Mouse (Mus musculus): ENCODE data around the gene Qrsl1.
"Not testable (repeated sequence)": the region's sequence is repeated elsewhere in the genome, so short reads cannot be mapped to it uniquely, and the experiment has no call there.

Gene Qrsl1

DNA sequence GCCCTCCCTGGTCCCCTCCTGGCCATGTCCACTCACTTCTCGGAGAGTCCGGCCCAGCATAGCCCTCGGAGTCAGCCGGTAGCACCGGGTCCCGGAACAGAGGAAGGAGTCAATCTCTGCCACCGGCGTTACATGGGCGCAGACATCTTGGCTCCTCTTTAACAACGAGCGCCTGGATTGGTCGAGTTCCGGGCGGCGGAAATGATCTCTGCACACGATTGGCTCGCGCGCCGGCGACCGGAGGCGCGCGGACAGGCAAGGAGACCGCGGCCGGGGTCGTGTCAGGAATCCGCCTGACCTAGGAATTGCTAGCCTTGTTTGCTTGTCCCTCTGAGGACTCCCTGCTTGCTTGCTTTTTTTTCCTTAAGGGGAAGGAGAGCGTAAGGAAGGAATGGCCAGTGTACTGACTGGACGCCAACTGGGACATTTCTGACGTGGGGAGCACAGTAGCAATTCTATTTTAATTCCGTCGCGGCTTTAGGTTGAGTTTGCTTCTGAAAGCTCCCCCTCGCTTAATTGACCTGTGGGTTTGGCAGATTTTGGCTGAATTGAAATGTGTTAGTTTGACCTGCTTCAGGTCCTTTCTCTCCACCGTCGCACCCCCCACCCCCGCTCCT is at the start of gene Qrsl1, which contains the start of gene Rtn4ip1:
Qrsl1 (minus strand) TSS at position 168 of the 617 bp plus-strand sequence.
Rtn4ip1 (plus strand) TSS at position 230 of the 617 bp plus-strand sequence.
- DNase-seq (ENCODE audit: low read depth, low spot score) = peak; percentile 93

DNA sequence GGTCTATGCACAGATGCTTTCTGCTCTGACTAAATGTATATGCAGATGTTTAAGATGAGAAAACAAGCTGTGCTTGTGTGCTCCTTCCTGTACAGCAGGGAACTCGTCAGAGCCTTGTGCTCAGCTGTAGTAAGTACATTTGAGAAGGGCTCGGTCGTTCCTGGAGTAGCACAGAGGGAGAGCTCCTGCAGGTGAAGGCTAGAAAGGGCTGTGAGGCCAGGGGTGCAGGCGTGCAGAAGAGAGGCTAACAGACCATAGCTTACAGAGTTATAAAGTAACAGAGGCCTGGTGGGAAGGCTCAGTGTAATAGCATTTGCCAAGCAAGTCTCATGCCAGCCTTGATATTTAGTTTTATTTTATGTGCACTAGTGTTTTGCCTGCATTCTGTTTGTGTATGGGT is 43.9 kb upstream of the Qrsl1 start:
- no peak for DNase-seq (ENCODE audit: low read depth, low spot score)

DNA sequence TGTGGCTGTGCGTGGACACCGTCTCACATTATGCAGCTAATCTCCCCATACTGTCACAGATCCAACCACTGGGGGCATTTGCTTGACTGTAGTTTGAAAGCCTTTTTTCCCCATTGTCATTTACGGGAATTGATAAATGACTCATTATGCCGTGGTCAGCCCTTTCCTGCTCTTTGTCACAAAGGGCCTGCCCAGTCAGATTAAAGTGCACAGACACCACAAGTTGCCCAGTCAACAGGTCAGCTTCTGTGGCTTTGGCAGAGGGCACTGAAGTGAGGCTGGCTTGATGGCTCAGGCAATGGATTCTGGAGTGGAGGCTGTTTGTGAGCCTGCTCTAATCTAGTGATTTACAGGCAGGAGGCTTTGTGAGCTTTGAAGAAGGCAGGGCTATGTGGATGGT is 42.2 kb upstream of the Qrsl1 start:
- DNase-seq (ENCODE audit: low read depth, low spot score) = peak; percentile 51

DNA sequence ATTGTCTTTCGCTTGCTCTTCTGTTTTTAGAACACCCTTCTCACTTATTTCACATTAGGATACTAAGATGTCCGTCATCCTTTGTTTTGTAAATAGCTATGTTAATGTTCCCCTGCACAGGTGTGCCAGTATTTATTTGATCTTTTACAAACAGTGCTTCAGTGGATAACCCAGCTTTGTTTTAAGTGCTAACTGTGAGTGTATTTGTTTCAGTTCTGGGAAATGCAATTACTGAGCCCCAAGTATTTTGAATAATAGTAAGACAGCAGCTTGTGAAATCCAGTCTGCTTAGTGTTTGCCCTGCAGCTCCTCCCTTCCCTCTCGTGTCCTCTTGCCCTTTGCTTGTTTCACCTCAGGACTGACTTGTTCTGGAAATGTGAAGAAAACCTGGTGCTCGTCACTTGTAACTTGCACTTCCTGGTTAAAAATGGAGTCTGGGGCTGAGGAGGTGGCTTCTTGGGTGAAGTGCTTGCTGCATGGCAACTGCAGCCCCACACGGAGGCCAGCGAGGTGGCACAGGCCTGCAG is 37.7 kb upstream of the Qrsl1 start:
- no peak for DNase-seq (ENCODE audit: low read depth, low spot score)

DNA sequence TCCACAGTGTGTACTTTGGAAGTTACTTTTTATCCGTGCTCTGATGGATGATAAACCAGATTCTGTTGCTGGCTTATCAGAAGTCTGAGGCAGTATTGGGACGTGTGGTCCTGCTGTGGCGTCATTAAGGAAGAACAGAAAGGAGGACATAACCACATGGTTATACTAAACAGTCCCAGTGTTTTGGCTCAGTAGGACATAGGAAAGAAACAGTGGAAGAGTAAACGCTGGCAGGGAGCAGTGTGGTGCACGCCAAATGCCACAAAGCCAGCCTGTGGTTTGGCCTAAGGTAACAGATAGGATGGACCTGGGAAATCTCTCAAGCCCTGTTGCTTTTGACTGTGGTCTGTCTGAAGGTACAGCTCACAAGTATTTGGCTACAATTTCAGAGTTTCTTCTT is 27.1 kb upstream of the Qrsl1 start:
- DNase-seq (ENCODE audit: low read depth, low spot score) = no peak

DNA sequence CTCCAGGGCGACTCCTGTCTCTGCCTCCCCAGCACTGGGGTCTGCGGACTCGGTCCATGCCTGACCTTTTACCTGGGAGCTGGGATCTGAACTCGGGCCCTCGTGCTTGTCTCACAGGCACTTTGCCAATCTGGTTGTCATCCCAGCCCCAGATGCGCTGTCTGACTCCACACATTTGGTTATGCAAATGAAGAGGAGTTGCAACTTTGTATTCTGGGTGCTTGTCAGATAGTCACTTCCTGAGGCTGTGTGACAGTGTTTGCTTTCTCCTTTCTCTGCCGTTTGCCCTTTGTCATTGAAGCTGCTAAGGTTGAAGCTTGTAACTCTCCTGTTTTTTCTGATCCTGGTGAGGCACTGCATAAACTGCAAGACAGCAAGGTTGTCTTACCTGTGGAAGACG is 26.2 kb upstream of the Qrsl1 start:
- no peak for DNase-seq (ENCODE audit: low read depth, low spot score)

DNA sequence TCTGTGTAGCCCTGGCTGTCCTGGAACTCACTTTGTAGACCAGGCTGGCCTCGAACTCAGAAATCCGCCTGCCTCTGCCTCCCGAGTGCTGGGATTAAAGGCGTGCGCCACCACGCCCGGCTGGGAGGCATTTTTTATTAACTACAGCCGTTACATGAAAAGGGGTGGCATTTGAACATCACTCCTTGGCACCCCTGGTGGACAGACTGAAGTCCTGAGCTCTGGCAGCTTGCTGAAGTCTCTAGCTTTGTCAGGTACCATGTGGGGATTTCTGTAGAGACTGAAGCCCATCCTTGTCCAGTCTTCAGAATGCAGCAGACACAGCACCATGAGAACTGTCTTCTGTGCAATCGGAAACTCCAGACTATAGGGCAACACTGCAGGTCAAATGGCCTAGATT is 24.2 kb upstream of the Qrsl1 start:
- DNase-seq (ENCODE audit: low read depth, low spot score) = not testable (repeated sequence)

DNA sequence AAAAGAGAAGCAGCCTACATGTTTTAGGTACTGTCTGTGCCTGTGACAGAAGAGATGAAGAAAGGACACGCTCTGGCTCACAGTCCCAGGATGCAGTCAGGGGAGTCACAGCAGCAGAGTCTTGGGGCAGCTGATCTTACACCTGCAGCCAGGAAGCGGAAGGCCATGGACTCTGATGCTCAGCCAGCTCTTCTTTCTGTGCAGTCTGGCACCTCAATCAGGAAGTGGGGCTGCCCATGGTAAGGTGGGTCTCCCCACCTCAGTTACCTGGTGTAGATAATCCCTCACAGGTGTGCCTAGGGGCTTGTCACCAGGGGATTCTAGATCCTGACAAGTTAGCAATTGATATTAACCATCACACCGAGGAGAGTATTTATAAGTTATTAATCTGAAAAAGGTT is 21.6 kb upstream of the Qrsl1 start:
- DNase-seq (ENCODE audit: low read depth, low spot score) = no peak

DNA sequence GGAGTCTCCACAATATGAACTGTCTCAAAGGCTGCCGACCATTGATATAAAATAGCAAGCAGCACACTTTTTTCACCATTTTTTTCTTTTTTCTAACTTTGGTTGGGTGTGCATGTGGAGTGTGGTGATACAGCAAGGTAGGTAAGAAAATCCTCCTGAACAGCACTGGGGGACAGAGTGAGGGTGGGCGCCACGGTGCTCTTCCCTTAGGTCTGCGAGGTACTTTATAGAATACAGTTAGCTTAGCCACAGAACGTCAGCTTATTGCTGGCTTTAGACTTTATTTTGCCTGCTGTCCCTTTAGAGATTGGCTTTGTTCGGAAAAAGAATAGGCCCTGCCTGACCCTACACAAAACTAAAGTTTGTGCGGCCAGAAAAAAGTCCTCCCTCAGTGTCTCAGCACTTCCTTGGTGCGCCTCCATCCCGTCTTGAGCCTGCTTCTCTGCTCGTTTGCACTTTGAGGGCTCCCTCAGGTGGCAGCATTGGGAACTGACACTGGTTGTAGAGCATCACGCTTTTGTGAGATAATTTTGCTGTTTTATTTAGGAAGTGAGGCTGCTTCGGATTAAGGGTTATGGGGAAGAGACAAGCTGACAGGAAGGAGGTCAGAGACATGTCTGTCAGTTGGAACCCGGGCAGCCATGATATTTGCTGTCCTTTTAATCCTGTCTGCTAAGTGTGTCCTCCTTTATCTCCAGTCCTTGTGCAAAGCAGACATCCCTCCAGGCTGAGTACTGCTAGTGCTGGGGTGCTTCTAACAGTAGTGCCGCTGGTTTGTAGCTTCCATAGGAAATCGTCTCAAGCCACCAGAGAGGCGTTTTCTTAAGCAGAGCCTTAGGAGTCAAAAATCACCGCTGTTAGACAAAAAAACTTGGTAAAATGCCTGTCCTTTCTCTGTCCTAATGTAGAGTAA is 17.4 kb upstream of the Qrsl1 start:
- peak; percentile 76 for DNase-seq (ENCODE audit: low read depth, low spot score)

DNA sequence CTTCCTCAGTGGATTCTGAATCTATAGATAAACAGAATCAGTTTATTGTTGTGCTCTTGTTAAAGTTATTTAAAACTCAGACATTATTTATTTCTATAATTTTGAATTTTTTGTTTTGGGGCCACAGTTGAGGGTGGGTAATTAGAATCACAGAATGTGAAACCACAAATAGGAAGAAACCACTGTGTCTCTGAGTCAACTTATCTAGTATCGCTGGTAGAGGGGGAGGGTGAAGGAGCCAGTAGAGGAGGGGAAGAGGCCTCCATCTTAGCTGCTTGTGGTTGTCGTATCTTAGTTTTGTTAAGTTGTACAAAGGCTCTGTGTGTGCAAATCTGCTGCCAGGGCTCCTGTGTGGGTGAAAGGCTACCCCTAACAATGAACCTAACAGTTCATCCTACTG is 15.2 kb upstream of the Qrsl1 start:
- DNase-seq (ENCODE audit: low read depth, low spot score) = no peak

DNA sequence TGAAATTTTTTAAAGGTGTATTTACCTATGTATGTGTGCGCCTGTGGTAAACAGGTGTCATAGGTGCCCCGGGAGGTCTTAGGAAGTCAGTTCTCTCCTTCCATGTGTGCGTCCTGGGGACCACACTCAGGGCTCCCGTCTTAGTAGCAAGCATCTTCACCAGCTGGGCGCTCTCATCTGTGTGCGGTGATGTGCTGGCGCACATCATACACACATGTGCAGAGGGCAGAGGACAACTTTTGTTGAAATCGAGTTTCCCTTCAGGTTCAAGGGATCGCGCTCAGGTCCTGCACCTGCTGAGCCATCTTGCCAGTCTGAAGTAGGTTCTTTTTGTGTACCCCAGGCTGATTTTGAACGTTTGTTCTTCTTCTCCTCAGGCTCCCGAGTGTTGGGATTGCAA is 14.6 kb upstream of the Qrsl1 start:
- no peak for DNase-seq (ENCODE audit: low read depth, low spot score)

DNA sequence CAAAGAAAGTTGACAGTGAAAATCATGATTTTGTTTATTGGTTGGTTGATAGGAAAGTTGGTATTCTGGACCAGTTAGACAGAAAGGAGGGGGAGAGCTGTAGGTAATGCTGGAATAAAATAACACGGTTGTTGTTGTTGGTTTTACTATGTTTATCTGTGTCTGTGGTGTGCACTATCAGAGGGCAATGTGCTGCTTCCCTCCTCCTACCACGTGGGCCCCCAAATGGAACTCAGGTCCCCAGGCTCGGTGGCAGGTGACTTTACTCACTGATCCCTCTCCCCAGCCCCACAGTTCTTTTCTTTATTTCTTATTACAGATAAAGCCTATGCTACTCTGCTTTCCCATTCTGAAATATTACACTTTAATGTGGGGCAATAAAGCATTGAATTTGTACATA is 10.7 kb upstream of the Qrsl1 start:
- DNase-seq (ENCODE audit: low read depth, low spot score) = no peak

DNA sequence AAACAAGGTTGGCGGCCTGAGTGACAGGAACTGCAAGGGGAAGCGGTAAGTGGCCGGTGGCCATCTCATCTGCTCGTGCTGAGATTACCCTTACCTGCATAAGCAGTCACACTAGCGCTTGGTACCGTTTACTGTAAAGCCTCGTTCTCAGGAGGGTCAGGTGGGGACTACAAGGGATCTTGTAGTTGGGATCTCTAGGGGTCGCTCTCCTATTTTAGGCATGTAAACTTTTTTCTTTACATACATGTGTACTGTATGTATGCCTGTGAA is 9.3 kb upstream of the Qrsl1 start:
- no peak for DNase-seq (ENCODE audit: low read depth, low spot score)

DNA sequence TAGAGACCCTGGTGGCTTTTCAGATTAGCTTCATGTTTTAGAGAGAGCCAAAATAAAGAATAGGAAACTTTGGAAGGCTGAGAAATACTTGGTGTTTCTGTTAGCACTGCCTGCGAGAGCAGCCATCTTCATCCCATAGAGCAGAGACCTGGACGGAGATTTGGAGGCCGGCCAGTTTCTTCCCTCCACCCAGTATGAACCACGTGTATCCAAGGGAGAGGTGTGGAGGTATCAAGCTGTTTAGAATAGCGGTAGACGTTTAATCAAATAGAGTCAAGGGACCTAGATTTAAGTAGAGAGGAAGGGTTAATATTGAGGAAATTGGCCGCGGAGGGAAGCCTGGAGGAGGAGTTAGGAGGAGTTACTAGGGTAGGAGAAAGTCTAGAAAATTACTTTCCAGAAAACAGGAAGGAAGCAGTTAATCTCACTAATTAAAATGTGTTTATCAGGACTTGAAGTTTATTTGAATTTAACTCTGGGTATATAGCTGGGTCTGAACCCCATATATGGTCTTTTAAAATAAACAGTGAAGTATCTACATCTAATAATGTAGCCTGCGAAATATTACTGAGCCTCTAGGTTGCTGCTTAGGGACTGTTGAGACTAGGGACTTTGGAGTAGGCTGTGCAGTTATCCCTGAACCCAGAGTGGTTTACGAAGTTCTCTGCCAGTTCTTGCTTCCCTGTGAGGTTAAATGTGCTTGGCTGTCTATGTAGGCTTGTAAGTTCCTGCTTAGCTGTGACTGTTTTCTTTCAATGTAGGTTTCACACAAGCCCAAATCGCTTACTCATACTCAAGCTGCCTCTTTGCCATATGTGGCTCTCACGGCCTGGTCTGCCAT is 8.7 kb upstream of the Qrsl1 start:
- no peak for DNase-seq (ENCODE audit: low read depth, low spot score)

DNA sequence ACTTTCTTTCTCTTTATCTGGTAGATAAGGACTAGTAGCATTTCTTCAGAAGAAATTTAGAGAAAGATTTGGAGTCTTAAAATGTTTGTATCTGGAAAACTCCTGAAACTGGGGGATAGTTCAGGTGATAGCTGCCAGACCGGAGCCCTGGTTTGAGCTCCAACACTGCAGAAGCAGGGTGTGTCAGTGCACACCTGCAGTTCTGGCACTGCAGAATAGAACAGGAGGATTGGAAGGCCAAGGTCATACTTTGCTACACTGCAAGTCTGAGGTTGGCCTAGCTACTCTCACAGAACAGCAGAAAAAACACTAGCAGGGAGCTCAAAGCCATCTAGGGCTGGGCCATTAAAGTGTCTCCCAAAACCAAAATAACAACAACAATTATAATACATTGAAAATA is 3.0 kb upstream of the Qrsl1 start:
- no peak for DNase-seq (ENCODE audit: low read depth, low spot score)

DNA sequence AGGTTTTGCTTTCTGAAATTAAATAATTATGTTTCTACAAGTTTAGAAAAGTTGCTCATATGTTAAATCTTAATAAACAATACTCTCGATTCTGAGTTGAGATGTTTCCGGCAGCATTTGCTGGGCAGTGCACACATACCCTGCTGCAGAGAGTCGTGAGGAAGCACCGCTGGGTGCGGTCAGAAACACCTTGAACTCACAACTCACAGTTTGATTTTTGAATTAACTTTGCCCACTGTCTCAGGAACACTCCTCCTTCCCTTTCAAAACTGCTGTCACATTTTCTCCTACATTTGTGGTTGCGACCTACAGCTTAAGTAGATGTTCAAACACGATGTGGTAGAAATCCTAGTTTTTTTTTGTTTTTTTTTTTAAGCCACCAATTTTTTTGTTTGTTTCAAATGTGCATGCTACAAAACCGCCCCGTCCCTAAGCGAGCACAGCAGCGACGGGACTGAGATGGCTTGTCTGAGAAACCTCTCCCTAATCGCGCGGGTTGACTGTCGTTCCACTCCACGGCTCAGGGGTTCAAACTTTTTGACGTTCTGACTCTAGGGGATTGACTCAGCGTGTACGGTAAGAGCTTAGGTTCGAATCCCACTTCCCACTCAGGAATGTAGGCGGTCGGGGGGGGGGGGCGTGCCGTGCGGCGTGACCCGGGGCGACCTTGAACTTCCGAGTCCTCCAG is 518 bp downstream of the Qrsl1 start:
- no peak for DNase-seq (ENCODE audit: low read depth, low spot score)

DNA sequence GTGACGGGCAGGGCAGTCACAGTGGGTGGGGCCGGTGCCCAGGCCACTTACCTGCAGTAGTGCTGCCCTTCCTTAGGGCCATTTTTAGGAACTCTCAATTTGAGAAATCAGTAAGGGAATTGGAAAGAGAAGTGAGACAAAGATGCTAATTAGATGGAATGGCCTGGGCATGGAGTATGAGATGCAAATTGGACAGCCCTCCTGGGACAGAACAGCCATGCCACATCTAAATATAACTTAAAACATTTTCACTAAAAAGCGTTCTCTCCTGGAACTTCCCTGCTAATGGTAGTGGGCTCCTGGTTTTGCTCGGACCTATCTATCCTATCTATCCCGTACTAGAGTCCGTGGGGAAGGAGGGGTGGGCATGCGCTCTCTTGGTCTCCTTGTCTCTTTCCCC is 3.3 kb downstream of the Qrsl1 start:
- no peak for DNase-seq (ENCODE audit: low read depth, low spot score)

DNA sequence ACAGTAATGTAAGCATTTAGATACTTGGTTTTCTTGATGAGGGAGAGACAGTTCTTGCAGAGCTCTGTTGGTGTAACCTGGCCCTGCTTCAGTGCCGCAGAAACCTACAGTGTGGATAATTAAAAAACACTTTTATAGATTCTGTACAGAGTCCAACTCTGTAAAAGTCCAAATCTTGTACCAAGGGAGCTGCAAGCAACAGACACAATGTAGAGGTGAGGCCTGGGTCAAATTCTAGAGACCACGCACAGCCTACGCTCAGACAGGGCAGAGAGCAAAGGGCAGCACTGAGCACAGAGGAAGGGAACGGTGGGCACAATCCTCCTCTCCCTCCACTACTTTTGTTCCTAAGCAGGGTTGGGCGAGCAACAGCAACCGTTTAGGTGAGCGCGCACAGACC is 5.5 kb downstream of the Qrsl1 start:
- no peak for DNase-seq (ENCODE audit: low read depth, low spot score)

DNA sequence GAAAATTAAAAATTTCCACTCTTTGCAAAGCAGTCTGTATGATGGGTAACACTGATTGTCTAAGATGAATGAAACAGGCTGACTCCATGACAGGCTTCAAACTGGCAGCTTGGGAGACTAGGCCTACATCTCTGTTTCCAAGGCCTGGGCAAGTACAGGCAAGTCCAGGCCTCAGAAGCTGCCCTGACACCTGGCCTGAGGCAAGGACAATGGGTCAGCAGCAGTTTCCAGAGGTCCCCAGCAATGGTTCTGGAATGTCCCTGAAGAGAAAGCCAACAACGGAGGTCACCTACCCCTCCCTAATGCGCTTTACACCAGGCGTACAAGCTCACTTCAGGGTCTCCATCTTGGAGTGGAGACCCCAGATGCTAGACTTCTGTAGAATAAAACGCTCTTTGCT is 8.6 kb downstream of the Qrsl1 start:
- DNase-seq (ENCODE audit: low read depth, low spot score) = no peak

DNA sequence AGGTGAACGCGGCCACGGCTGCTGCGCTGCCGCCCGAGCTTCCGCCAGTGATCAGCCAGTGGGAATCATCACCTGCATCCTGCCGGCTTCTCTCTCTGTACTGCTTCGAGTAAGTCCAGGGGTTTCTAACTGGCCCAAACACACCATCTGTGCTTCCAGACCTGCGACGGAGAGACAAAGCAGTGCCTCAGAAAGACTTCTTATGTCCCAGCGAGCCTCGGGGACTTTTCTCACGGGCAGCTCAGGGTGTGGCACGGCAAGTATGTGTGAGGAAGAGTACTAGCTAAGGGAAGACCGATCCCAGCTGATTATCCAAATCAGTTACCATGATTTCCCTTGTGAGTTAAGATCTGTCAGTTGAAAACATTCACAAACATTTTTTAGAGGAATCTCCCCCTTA is 12.6 kb downstream of the Qrsl1 start:
- DNase-seq (ENCODE audit: low read depth, low spot score) = no peak

DNA sequence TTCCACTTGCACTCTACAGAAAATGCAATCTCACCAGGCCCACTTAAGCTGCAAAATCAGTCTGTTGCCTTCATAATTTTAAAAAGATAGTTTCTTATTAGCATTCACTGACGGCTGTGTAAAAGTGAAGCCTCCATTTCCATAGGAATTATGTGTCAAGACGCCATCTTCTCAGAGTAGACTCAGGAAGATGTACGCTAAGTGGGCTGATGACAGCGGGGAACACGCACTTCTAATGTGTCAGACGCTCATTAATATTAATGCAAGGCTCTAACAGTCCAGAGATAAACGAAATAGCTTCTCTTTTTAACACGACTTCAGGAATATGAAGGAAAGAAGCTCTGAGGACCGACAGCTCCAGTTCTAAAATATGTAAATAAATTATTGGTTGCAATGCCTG is 13.9 kb downstream of the Qrsl1 start:
- DNase-seq (ENCODE audit: low read depth, low spot score) = no peak

DNA sequence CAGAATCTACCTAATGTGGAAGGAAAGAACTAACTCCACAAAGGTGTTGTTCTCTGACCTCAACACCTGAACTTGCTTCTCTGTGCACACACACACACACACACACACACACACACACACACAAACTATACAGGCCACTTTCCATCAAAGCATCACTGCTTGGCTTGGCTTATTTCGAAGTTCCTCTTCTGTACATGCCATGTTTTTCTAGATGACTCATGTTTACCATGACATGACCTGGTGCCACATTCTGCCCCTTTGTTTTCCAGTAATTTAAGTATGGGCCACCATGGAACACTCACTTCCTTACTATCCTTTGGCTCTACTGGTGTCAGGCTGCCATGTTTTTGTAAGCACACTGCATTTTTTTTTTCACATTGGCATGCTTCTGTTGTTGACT is 30.1 kb downstream of the Qrsl1 start:
- DNase-seq (ENCODE audit: low read depth, low spot score) = peak; percentile 35
